Mouse (Mus musculus): ENCODE measurements around the gene Smim6. TPM values are rescaled to one million over a fixed set of nuclear protein-coding genes. Genes with fewer than 3 reads are reported as not detected.

Gene Smim6
- polyA plus RNA-seq, 1 experiment from 2014 or later: 9.4 TPM

GRCm38 (mm10) chr11:115904231-115904955, 7.4 kb upstream of the Smim6 start:
- no peak overlapping the region for H3K9ac ChIP-seq (ENCODE audit: low read depth, low read length)
- peaks cover 64% of the 10 kb centered on the region for H3K4me1 ChIP-seq (ENCODE audit: control insufficient read depth, insufficient read depth, low read length)
- H3K27ac ChIP-seq (ENCODE audit: low read depth, low read length): peak overlapping the region; percentile 53
- H3K27me3 ChIP-seq (ENCODE audit: control insufficient read depth, insufficient read depth, low read length): no peaks in the 10 kb centered on the region
- H3K36me3 ChIP-seq (ENCODE audit: control insufficient read depth, insufficient read depth, low read length): no peaks in the 10 kb centered on the region; the same call in 1 of the 2 replicates
- H3K9me3 ChIP-seq (ENCODE audit: control insufficient read depth, low read length): no peaks in the 10 kb centered on the region
- no peak overlapping the region; the same call in 1 of the 2 replicates for H3K4me2 ChIP-seq (replicated peaks; ENCODE audit: low read depth, low read length)
- 65% methylated on average over 8 of the region's 8 CpGs for WGBS
- no peak for ATAC-seq (ENCODE audit: low FRiP score, low TSS enrichment)
- H3K4me3 ChIP-seq (ENCODE audit: low read length): no peak overlapping the region

- Histone ChIP-seq H3K36me3 (ENCODE audit: control insufficient read depth, insufficient read depth, low read length) (no peaks in the 10 kb centered on the region; the same call in 1 of the 2 replicates), H3K4me2 (replicated peaks; ENCODE audit: low read depth, low read length) (no peak overlapping the region; the same call in 1 of the 2 replicates), H3K27ac (ENCODE audit: low read depth, low read length) (peak overlapping the region; percentile 53), H3K4me1 (ENCODE audit: control insufficient read depth, insufficient read depth, low read length) (peaks cover 56% of the 10 kb centered on the region), H3K9ac (ENCODE audit: low read depth, low read length) (0 out of 2 replicates have a peak overlapping the region, but pooled peaks have one; percentile 18), H3K9me3 (ENCODE audit: control insufficient read depth, low read length) (no peaks in the 10 kb centered on the region), H3K27me3 (ENCODE audit: control insufficient read depth, insufficient read depth, low read length) (no peaks in the 10 kb centered on the region), H3K4me3 (ENCODE audit: low read length) (no peak overlapping the region)
- ATAC-seq (ENCODE audit: low FRiP score, low TSS enrichment): peak; percentile 83
- WGBS: 39% methylated on average over 16 of the region's 16 CpGs
Observed at GRCm38 (mm10) chr11:115904956-115905790, 6.6 kb upstream of the Smim6 start.

- Histone ChIP-seq H3K9me3 (ENCODE audit: control insufficient read depth, low read length) (no peaks in the 10 kb centered on the region), H3K36me3 (ENCODE audit: control insufficient read depth, insufficient read depth, low read length) (no peaks in the 10 kb centered on the region; the same call in 1 of the 2 replicates), H3K4me1 (ENCODE audit: control insufficient read depth, insufficient read depth, low read length) (peaks cover 49% of the 10 kb centered on the region), H3K9ac (ENCODE audit: low read depth, low read length) (0 out of 2 replicates have a peak overlapping the region, but pooled peaks have one; percentile 18), H3K4me2 (replicated peaks; ENCODE audit: low read depth, low read length) (no peak overlapping the region), H3K4me3 (ENCODE audit: low read length) (no peak overlapping the region), H3K27ac (ENCODE audit: low read depth, low read length) (peak overlapping the region; percentile 53; the same call in 1 of the 2 replicates), H3K27me3 (ENCODE audit: control insufficient read depth, insufficient read depth, low read length) (no peaks in the 10 kb centered on the region)
- WGBS: 78% methylated on average over 3 of the region's 3 CpGs
- ATAC-seq (ENCODE audit: low FRiP score, low TSS enrichment): no peak
Observed at GRCm38 (mm10) chr11:115906116-115906515, 5.7 kb upstream of the Smim6 start.

- 0 out of 2 replicates have a peak overlapping the region, but pooled peaks have one; percentile 53 for H3K27ac ChIP-seq (ENCODE audit: low read depth, low read length)
- 88% methylated on average over 5 of the region's 5 CpGs for WGBS
- no peaks in the 10 kb centered on the region for H3K9me3 ChIP-seq (ENCODE audit: control insufficient read depth, low read length)
- no peaks in the 10 kb centered on the region for H3K27me3 ChIP-seq (ENCODE audit: control insufficient read depth, insufficient read depth, low read length)
- H3K4me1 ChIP-seq (ENCODE audit: control insufficient read depth, insufficient read depth, low read length): peaks cover 45% of the 10 kb centered on the region
- H3K4me2 ChIP-seq (replicated peaks; ENCODE audit: low read depth, low read length): no peak overlapping the region
- H3K36me3 ChIP-seq (ENCODE audit: control insufficient read depth, insufficient read depth, low read length): no peaks in the 10 kb centered on the region; the same call in 1 of the 2 replicates
- ATAC-seq (ENCODE audit: low FRiP score, low TSS enrichment): no peak
- no peak overlapping the region for H3K4me3 ChIP-seq (ENCODE audit: low read length)
- H3K9ac ChIP-seq (ENCODE audit: low read depth, low read length): no peak overlapping the region
Observed at GRCm38 (mm10) chr11:115906521-115906920, 5.3 kb upstream of the Smim6 start.

- no peak for ATAC-seq (ENCODE audit: low FRiP score, low TSS enrichment)
- Histone ChIP-seq H3K4me3 (ENCODE audit: low read length) (no peak overlapping the region), H3K4me2 (replicated peaks; ENCODE audit: low read depth, low read length) (no peak overlapping the region), H3K27ac (ENCODE audit: low read depth, low read length) (peak overlapping the region; percentile 74), H3K36me3 (ENCODE audit: control insufficient read depth, insufficient read depth, low read length) (peaks cover 18% of the 10 kb centered on the region), H3K9me3 (ENCODE audit: control insufficient read depth, low read length) (no peaks in the 10 kb centered on the region), H3K4me1 (ENCODE audit: control insufficient read depth, insufficient read depth, low read length) (peaks cover 5% of the 10 kb centered on the region), H3K9ac (ENCODE audit: low read depth, low read length) (no peak overlapping the region), H3K27me3 (ENCODE audit: control insufficient read depth, insufficient read depth, low read length) (no peaks in the 10 kb centered on the region)
- 93% methylated on average over 5 of the region's 5 CpGs for WGBS
Observed at GRCm38 (mm10) chr11:115911134-115911561, 669 bp upstream of the Smim6 start.

GRCm38 (mm10) chr11:115916579-115916978, 4.8 kb downstream of the Smim6 start:
- no peak overlapping the region for H3K4me3 ChIP-seq (ENCODE audit: low read length)
- ATAC-seq (ENCODE audit: low FRiP score, low TSS enrichment): no peak
- no peak overlapping the region for H3K27ac ChIP-seq (ENCODE audit: low read depth, low read length)
- H3K36me3 ChIP-seq (ENCODE audit: control insufficient read depth, insufficient read depth, low read length): peaks cover 26% of the 10 kb centered on the region
- no peaks in the 10 kb centered on the region for H3K4me1 ChIP-seq (ENCODE audit: control insufficient read depth, insufficient read depth, low read length)
- H3K4me2 ChIP-seq (replicated peaks; ENCODE audit: low read depth, low read length): no peak overlapping the region
- no peaks in the 10 kb centered on the region for H3K9me3 ChIP-seq (ENCODE audit: control insufficient read depth, low read length)
- 91% methylated on average over 4 of the region's 4 CpGs for WGBS
- H3K9ac ChIP-seq (ENCODE audit: low read depth, low read length): no peak overlapping the region
- H3K27me3 ChIP-seq (ENCODE audit: control insufficient read depth, insufficient read depth, low read length): no peaks in the 10 kb centered on the region

- ATAC-seq (ENCODE audit: low FRiP score, low TSS enrichment): no peak
- H3K27me3 ChIP-seq (ENCODE audit: control insufficient read depth, insufficient read depth, low read length): no peaks in the 10 kb centered on the region
- H3K36me3 ChIP-seq (ENCODE audit: control insufficient read depth, insufficient read depth, low read length): peaks cover 30% of the 10 kb centered on the region
- H3K4me1 ChIP-seq (ENCODE audit: control insufficient read depth, insufficient read depth, low read length): no peaks in the 10 kb centered on the region
- no peak overlapping the region for H3K27ac ChIP-seq (ENCODE audit: low read depth, low read length)
- no peaks in the 10 kb centered on the region for H3K9me3 ChIP-seq (ENCODE audit: control insufficient read depth, low read length)
- H3K4me2 ChIP-seq (replicated peaks; ENCODE audit: low read depth, low read length): no peak overlapping the region
- no peak overlapping the region for H3K9ac ChIP-seq (ENCODE audit: low read depth, low read length)
- WGBS: 84% methylated on average over 5 of the region's 5 CpGs
- no peak overlapping the region for H3K4me3 ChIP-seq (ENCODE audit: low read length)
Observed at GRCm38 (mm10) chr11:115918637-115919036, 6.8 kb downstream of the Smim6 start.

- Histone ChIP-seq H3K9ac (ENCODE audit: low read depth, low read length) (no peak overlapping the region), H3K27ac (ENCODE audit: low read depth, low read length) (no peak overlapping the region), H3K27me3 (ENCODE audit: control insufficient read depth, insufficient read depth, low read length) (no peaks in the 10 kb centered on the region), H3K4me3 (ENCODE audit: low read length) (no peak overlapping the region), H3K4me1 (ENCODE audit: control insufficient read depth, insufficient read depth, low read length) (no peaks in the 10 kb centered on the region), H3K36me3 (ENCODE audit: control insufficient read depth, insufficient read depth, low read length) (peaks cover 29% of the 10 kb centered on the region), H3K4me2 (replicated peaks; ENCODE audit: low read depth, low read length) (no peak overlapping the region), H3K9me3 (ENCODE audit: control insufficient read depth, low read length) (no peaks in the 10 kb centered on the region)
- no peak for ATAC-seq (ENCODE audit: low FRiP score, low TSS enrichment)
- 87% methylated on average over 5 of the region's 5 CpGs for WGBS
Observed at GRCm38 (mm10) chr11:115919073-115919472, 7.3 kb downstream of the Smim6 start.
